Mouse (Mus musculus): ENCODE measurements around the gene Kcne1l. TPM values are rescaled to one million over a fixed set of nuclear protein-coding genes. Genes with fewer than 3 reads are reported as not detected.

Kcne1l gene
- total RNA-seq (2021), result 1 to 10 TPM; 2.2 to 3.1 TPM

- DNase-seq, result peak; percentile 10
Measured at GRCm38 (mm10) chrX:142305869-142306581, at the start of gene Kcne1l. Kcne1l (minus strand) TSS chrX:142306294.

- DNase-seq, result no peak
Measured at GRCm38 (mm10) chrX:142336207-142336606, 30.1 kb upstream of the Kcne1l start.

- DNase-seq, result no peak
Measured at GRCm38 (mm10) chrX:142335502-142335901, 29.4 kb upstream of the Kcne1l start.

DNA sequence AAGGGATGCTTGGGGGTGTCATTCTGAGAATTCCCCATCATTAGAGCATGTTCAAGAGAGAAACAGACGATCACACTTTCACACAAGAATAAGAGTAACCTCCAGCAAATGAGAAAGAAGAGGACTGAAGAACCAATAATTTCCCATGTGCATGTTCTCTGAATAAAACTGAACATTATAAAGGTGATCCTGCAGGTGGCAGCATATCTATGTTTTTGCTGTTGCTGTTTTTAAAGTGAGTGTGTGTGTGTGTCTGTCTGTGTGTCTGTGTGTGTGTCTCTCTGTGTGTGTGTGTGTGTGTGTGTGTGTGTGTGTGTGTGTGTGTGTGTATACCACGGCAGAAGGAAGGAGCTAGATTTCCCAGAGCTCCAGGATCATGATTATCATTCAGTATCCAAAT is 19.7 kb upstream of the Kcne1l start:
- no peak for DNase-seq

GRCm38 (mm10) chrX:142316106-142316505 is 10.0 kb upstream of the Kcne1l start:
- no peak for DNase-seq

DNA sequence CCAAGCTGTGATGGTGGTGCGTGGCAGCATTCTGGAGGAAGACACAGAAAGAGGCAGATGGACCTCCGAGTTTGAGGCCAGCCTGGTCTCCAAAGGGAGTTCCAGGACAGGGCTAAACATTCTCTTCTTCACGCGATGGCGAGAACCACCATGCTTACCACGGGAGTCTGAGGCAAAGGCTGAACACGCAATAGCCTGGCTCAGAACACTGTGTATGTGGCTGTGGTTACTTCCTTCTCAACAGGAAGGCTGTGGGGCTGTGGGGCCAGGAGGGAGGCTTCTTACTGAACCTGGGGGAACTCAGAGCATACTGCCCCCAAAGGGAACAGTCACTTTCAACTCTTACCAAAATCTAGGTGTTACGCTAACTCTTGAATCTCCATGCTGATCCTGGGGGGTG is 9.2 kb upstream of the Kcne1l start:
- no peak for DNase-seq

GRCm38 (mm10) chrX:142314307-142315024 is 8.4 kb upstream of the Kcne1l start:
- DNase-seq, result peak; percentile 76

- no peak for DNase-seq
Measured at GRCm38 (mm10) chrX:142310431-142310830, 4.3 kb upstream of the Kcne1l start.

GRCm38 (mm10) chrX:142305010-142305868 is 855 bp downstream of the Kcne1l start:
- peak; percentile 4 for DNase-seq

DNA sequence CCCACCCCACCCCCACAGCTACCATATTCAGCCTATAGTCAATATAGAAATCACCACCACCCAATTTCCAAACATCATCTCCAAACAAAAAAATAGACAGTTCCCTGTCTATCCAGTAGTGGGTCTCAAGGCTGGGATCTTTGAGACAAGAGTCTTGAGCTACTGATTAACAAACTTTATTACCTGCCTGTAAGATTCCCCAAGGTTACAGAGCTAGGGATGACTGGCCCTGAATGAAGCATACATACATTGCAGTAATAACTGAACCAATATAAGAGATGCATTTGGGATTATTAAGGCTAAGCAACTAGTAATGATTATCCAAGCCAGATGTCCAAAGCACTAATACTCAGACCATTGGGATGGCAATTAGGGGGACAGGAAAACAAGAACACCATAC is 1.5 kb downstream of the Kcne1l start:
- DNase-seq, result no peak

- DNase-seq, result peak; percentile 8
Measured at GRCm38 (mm10) chrX:142303456-142303855, 2.6 kb downstream of the Kcne1l start.

DNA sequence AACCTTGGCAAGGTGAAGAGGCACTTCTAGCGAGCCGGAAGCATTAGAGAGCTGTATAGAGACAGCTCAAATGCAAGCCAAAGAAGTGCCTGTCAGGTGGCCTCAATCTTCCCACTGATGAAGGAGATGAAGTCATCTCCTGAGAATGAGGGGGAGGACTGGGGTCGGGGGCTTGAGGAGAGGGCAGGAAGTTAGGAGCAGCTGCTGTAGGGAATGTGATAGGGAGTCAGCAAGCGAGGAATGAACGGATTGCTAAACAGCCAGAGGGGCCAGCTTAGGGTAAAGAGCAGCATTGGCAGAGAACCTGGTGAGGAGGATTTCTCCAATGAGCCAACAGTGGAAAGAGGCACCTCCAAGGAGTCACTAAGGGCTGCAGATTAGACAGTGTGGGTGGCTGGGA is 20.2 kb downstream of the Kcne1l start:
- DNase-seq, result no peak

DNA sequence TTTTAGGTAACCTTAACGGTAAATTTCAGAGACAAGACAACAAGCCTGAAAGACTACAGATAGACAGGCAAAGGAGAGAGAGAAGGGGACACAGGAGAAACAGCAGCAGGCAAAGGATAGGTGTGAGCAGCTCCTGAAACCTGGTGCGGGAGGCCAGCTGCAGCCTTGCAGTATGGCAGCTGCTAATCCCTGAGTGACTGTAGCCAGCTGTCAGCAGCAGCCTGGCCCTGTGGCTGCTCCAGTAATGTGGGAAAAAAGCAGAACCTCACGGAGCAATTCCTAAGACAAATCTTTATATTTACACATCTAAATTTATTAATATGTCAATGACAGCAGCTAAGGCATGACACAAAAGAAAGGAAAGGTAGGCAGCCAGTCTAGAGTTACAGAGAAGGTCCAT is 29.5 kb downstream of the Kcne1l start:
- no peak for DNase-seq

DNA sequence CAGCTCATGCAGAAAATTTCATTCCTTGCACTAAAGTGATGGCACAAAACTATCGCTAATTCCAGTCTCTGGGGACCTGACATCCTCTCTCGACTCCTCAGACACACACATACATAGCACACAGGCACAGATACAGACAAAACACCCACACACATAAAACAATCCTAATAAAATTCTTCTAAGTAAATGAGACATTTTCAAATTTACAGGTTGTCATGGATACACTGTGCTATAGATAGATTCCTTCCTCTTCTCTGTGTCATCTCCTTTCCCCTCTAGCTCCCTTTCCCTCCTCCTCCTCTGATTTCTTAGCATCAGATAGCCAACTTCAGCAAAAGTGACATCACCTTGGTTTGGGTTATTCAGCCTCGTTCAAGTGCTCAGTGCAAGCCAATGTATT is 30.1 kb downstream of the Kcne1l start:
- no peak for DNase-seq

Other genes starting within 250 kb of the Kcne1l start
- gene Gucy2f, start 109.4 kb downstream of the Kcne1l start, total RNA-seq (2021), result not detected
- gene Nxt2, start 79.5 kb downstream of the Kcne1l start, total RNA-seq (2021), result 1 to 10 TPM; 6.1 to 6.3 TPM
- gene Acsl4, start 84.2 kb upstream of the Kcne1l start, total RNA-seq (2021), result 10 to 100 TPM; 24.5 to 24.9 TPM